Mouse (Mus musculus) thymus, adult 2 months (tissue): Measurements from ENCODE around the gene L2hgdh. TPM values are rescaled to one million over a fixed set of nuclear protein-coding genes. Genes with fewer than 3 reads are reported as not detected.
A peak's percentile ranks its signal among the peaks of the same experiment; 100 is the strongest.

Experiments
- DNase-seq: peaks from one replicate; pipeline ENCODE4 v3.0.0; 2021
- H3K27ac ChIP-seq: fragments of 200-500 bp; 2 replicates; pipeline ENCODE4 v1.5.1; 2012; ENCODE audit warnings: low read length, control low read depth; ENCODE audit not compliant: control insufficient read depth, insufficient read depth
- H3K27me3 ChIP-seq: fragments of 200-500 bp; 2 replicates; pipeline ENCODE4 v1.6.1; 2012; ENCODE audit warnings: mild to moderate bottlenecking, low read length, moderate library complexity, mixed read lengths; ENCODE audit not compliant: control insufficient read depth, insufficient read depth
- H3K36me3 ChIP-seq: fragments of 200-500 bp; 2 replicates; pipeline ENCODE4 v1.6.1; 2012; ENCODE audit warnings: mild to moderate bottlenecking, low read length, moderate library complexity; ENCODE audit not compliant: control insufficient read depth, insufficient read depth
- H3K4me1 ChIP-seq: fragments of 200-500 bp; replicated peaks from 2 replicates; pipeline ENCODE4 v1.6.1; 2012; ENCODE audit warnings: low read length; ENCODE audit not compliant: control insufficient read depth, insufficient read depth
- H3K4me3 ChIP-seq: fragments of 200-500 bp; 2 replicates; pipeline ENCODE4 v1.5.1; 2012; ENCODE audit warnings: mild to moderate bottlenecking, low read length, control low read depth, moderate library complexity; ENCODE audit not compliant: control insufficient read depth, insufficient read depth
- CTCF ChIP-seq: fragments of 200-500 bp; IDR thresholded peaks from 2 replicates; pipeline ENCODE4 v1.5.1; 2012; ENCODE audit warnings: mild to moderate bottlenecking, control low read depth, low read length, moderate library complexity, borderline replicate concordance; ENCODE audit not compliant: control insufficient read depth, poor library complexity, insufficient read depth; ENCODE audit errors: extremely low read depth
- POLR2A ChIP-seq: fragments of 200-500 bp; IDR thresholded peaks from 2 replicates; pipeline ENCODE4 v1.6.1; 2012; ENCODE audit warnings: mild to moderate bottlenecking, low read length, control low read depth, moderate library complexity; ENCODE audit not compliant: control insufficient read depth, poor library complexity, insufficient read depth; ENCODE audit errors: extremely low read depth
- WGBS: fragments of 180-500 bp; shearing (Covaris S2); methylation state at CpG from one replicate; pipeline ENCODE4 v1.1.7; 2018; 5-methylcytosine and 5-hydroxymethylcytosine counted together
- polyA plus RNA-seq: library from polyadenylated mRNA; depleted of rRNA; stranded (reverse); fragments of >200 nt; gene quantifications from 2 replicates; pipeline ENCODE4 v1.2.3, GENCODE M21; 2012

L2hgdh gene
- polyA plus RNA-seq, 1 experiment: 5.0 TPM

DNA sequence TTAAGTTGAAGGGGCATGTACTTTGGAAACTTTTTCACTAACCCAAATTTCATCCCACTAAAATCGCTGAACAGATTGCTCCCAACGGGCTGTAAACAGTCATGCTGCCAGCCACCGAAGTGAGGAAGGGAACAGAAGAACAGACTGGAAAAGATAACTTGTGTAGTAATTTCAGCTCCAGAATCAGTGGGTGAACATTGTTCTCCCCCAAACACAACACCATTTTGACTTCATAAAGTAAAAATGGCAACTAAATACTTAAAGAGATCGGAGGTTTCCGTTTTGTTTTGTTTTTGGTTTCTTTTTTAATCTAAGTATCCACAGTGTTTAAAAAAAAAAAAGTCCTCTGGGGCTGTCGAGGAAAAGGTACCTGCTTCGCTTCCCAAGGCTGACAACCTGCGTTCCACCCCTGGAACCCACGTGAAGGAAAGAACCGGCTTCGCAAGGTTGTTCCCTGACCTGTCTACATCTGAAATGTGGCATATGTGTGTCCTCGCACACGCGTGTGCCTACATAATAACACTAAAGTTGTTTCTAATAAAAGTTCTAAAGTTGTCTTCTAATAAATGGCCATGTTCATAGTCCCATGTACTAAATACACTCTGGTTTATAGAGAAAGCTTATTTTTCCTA, 41.8 kb downstream of the L2hgdh start:
- H3K27me3 ChIP-seq: no peaks in the 10 kb centered on the region
- no peak for DNase-seq
- no peak overlapping the region for H3K4me3 ChIP-seq
- peaks cover 5% of the 10 kb centered on the region; the same call in 1 of the 2 replicates for H3K4me1 ChIP-seq
- 33% methylated on average over 14 of the region's 14 CpGs for WGBS
- H3K36me3 ChIP-seq: no peaks in the 10 kb centered on the region
- H3K27ac ChIP-seq: no peak overlapping the region
- TF ChIP-seq CTCF (no peak), POLR2A (no peak)

GRCm38 (mm10) chr12:69682065-69682787, 42.4 kb downstream of the L2hgdh start:
- DNase-seq: peak; percentile 78

GRCm38 (mm10) chr12:69681566-69682061, 43.1 kb downstream of the L2hgdh start, which contains the start of gene Sos2:
Gene Sos2, minus strand, starts transcription at chr12:69681852.
- H3K4me3 ChIP-seq: peak within 1 kb of the TSS; percentile 98
- peaks cover 5% of the 10 kb centered on the region; the same call in 1 of the 2 replicates for H3K4me1 ChIP-seq
- H3K27me3 ChIP-seq: no peaks in the 10 kb centered on the region
- WGBS: 9% methylated on average over 75 of the region's 85 CpGs
- no peaks in the 10 kb centered on the region for H3K36me3 ChIP-seq
- H3K27ac ChIP-seq: peak within 1 kb of the TSS; percentile 48; the same call in 1 of the 2 replicates
- peak; percentile 32 for DNase-seq
- TF ChIP-seq POLR2A (no peak), CTCF (no peak)

More at GRCm38 (mm10) chr12:69682065-69682787, 42.4 kb downstream of the L2hgdh start:
- H3K36me3 ChIP-seq: no peaks in the 10 kb centered on the region
- 0 out of 2 replicates have a peak, but pooled peaks have one; percentile 41 for TF ChIP-seq POLR2A
- TF ChIP-seq CTCF: 0 out of 2 replicates have a peak, but pooled peaks have one; percentile 33
- H3K27ac ChIP-seq: no peak overlapping the region
- H3K4me3 ChIP-seq: peak overlapping the region; percentile 98
- H3K27me3 ChIP-seq: no peaks in the 10 kb centered on the region
- peaks cover 5% of the 10 kb centered on the region; the same call in 1 of the 2 replicates for H3K4me1 ChIP-seq
- 5% methylated on average over 54 of the region's 54 CpGs for WGBS

GRCm38 (mm10) chr12:69680635-69681565, 43.8 kb downstream of the L2hgdh start:
- peak; percentile 39 for DNase-seq
- peaks cover 5% of the 10 kb centered on the region; the same call in 1 of the 2 replicates for H3K4me1 ChIP-seq
- WGBS: 3% methylated on average over 56 of the region's 56 CpGs

GRCm38 (mm10) chr12:69676157-69676556, 48.5 kb downstream of the L2hgdh start:
- TF ChIP-seq CTCF: no peak
- no peak for TF ChIP-seq POLR2A
- H3K36me3 ChIP-seq: no peaks in the 10 kb centered on the region
- no peak overlapping the region for H3K4me3 ChIP-seq
- H3K27me3 ChIP-seq: no peaks in the 10 kb centered on the region
- WGBS: 98% methylated on average over 4 of the region's 4 CpGs
- DNase-seq: no peak
- H3K4me1 ChIP-seq: peaks cover 2% of the 10 kb centered on the region; the same call in 1 of the 2 replicates
- H3K27ac ChIP-seq: no peak overlapping the region

More at GRCm38 (mm10) chr12:69680635-69681565, 43.8 kb downstream of the L2hgdh start:
- Histone ChIP-seq H3K27me3 (no peaks in the 10 kb centered on the region), H3K4me3 (peak overlapping the region; percentile 89), H3K36me3 (no peaks in the 10 kb centered on the region), H3K27ac (peak overlapping the region; percentile 48; the same call in 1 of the 2 replicates)
- TF ChIP-seq POLR2A (no peak), CTCF (no peak)
